Mouse (Mus musculus) midbrain, embryonic 15.5 days (tissue): ENCODE data around the gene Pnkd. TPM values are rescaled to one million over a fixed set of nuclear protein-coding genes. Genes with fewer than 3 reads are reported as not detected.
"Not testable (repeated sequence)": the region's sequence is repeated elsewhere in the genome, so short reads cannot be mapped to it uniquely, and the experiment has no call there.

Source experiments
- ATAC-seq: fragments of 200-750 bp; cut with Nextera tagmentation; replicated peaks from 2 replicates; pipeline ENCODE4 v1.8.0; 2017; ENCODE audit warnings: moderate TSS enrichment
- H3K27ac ChIP-seq: fragments of 300-500 bp; sonication (generic); 2 replicates; pipeline ENCODE4 v1.5.1; 2015; ENCODE audit warnings: mild to moderate bottlenecking, inconsistent platforms
- H3K27me3 ChIP-seq: fragments of 300-500 bp; sonication (generic); replicated peaks from 2 replicates; pipeline ENCODE4 v1.6.1; 2015; ENCODE audit warnings: inconsistent platforms
- H3K36me3 ChIP-seq: fragments of 300-500 bp; sonication (generic); replicated peaks from 2 replicates; pipeline ENCODE4 v1.6.1; 2015; ENCODE audit warnings: inconsistent platforms
- H3K4me1 ChIP-seq: fragments of 300-500 bp; sonication (generic); 2 replicates; pipeline ENCODE4 v1.6.1; 2015; ENCODE audit warnings: inconsistent platforms
- H3K4me2 ChIP-seq: fragments of 300-500 bp; sonication (generic); 2 replicates; pipeline ENCODE4 v1.6.1; 2015; ENCODE audit warnings: inconsistent platforms, mild to moderate bottlenecking, moderate library complexity
- H3K4me3 ChIP-seq: fragments of 300-500 bp; sonication (generic); 2 replicates; pipeline ENCODE4 v1.5.1; 2015; ENCODE audit warnings: mild to moderate bottlenecking, inconsistent platforms
- H3K9ac ChIP-seq: fragments of 300-500 bp; sonication (generic); 2 replicates; pipeline ENCODE4 v1.6.1; 2015; ENCODE audit warnings: mild to moderate bottlenecking, inconsistent platforms
- H3K9me3 ChIP-seq: fragments of 300-500 bp; sonication (generic); 2 replicates; pipeline ENCODE4 v1.6.1; 2016; ENCODE audit warnings: inconsistent platforms
- WGBS: fragments of 180-500 bp; shearing (Covaris S2); methylation state at CpG from one replicate; pipeline ENCODE4 v1.1.7; 2015; ENCODE audit warnings: mixed read lengths; 5-methylcytosine and 5-hydroxymethylcytosine counted together
- polyA plus RNA-seq: library from polyadenylated mRNA; unstranded; fragments of >200 nt; fragmentation: Nextera tagmentation; extraction: Ambion mirVana; gene quantifications from 2 replicates; pipeline ENCODE4 v1.2.1, GENCODE M21; 2015

The Pnkd gene
- polyA plus RNA-seq, 1 experiment from 2014 or later: 117 TPM

DNA sequence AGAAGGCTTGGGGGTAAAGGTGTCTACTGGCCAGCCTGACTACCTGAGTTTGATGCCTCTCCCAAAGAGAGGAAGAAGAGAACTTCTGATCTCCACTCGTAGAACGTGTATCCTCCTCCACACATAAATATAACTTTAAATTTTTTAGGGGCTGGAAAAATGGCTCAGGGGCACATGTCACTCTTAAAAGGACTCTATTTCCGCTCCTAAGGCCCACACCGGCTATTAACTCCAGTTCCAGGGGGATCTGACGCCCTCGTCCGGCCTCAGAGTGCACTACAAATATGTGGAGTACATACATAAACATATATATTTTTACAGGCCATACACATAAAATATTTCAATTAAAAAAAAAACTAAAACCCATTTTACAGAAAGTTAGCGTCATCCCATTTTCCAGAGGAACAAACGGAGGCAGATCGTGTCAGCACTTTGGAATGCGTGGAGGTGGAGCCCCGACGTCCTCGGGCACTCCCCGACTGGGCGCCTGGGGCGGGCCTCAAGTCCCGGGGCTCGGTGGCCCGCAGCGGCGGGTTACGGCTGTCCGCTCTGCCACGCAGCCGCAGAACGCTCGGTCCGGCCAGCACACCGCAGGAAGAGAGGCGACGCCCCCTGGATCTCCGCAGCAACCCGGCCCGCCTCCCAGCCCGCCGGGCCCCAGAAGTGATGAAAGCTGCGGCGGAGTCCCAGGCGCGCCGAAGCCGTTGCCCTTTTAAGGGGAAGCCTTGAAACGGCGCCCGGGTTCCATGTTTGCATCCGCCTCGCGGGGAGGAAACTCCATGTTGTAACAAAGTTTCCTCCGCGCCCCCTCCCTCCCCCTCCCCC, 106.4 kb downstream of the Pnkd start, which contains the start of gene Ctdsp1:
TSS of gene Ctdsp1 (plus strand) at position 586 of the 825 bp plus-strand sequence.
- peak within 1 kb of the TSS; percentile 74 for H3K9ac ChIP-seq
- peak within 1 kb of the TSS; percentile 96 for H3K4me2 ChIP-seq
- H3K36me3 ChIP-seq: 0 out of 2 replicates have a peak, but pooled peaks cover 4% of the 10 kb centered on the region
- peaks cover 31% of the 10 kb centered on the region for H3K4me1 ChIP-seq
- peak within 1 kb of the TSS; percentile 95 for H3K4me3 ChIP-seq
- peak within 1 kb of the TSS; percentile 80 for H3K27ac ChIP-seq
- 3% methylated on average over 51 of the region's 51 CpGs for WGBS
- H3K27me3 ChIP-seq: peaks cover 14% of the 10 kb centered on the region
- H3K9me3 ChIP-seq: no peaks in the 10 kb centered on the region
- ATAC-seq: peak; percentile 75

- Histone ChIP-seq H3K4me2 (peak overlapping the region; percentile 96), H3K27ac (peak overlapping the region; percentile 80), H3K4me3 (peak overlapping the region; percentile 95), H3K9me3 (no peaks in the 10 kb centered on the region), H3K27me3 (peaks cover 14% of the 10 kb centered on the region), H3K4me1 (peaks cover 28% of the 10 kb centered on the region), H3K9ac (peak overlapping the region; percentile 74), H3K36me3 (0 out of 2 replicates have a peak, but pooled peaks cover 4% of the 10 kb centered on the region)
- ATAC-seq: peak; percentile 43
- under 1% methylated on average over 53 of the region's 63 CpGs for WGBS
Observed at GRCm38 (mm10) chr1:74391844-74392441, 107.2 kb downstream of the Pnkd start.

DNA sequence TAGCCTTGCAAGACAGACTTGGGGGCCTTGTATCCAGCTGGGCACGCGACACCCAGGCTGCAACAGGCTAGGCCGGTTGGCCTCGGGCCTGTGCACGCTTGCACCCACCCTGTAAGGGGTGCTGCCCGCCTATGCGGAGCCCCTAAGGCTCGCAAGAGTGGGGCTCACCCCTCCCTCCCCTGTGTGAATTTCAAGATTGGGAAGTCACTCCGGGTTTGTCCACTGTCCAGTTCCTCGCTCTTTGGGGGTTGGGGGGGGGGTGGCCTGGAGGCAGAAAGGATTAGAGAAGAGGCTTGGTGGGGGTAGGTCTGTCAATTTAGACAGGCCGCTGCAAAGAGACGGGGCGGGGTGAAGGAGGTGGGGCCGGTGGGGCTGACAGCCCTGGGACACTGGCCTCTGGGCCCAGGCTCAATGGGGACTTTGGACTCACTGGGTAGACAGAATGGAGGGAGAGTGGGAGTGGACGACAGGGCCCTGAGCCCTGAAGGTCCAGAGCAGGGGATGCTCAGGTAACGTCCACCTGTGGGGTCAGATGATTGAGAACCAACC, 107.8 kb downstream of the Pnkd start:
- H3K36me3 ChIP-seq: 0 out of 2 replicates have a peak, but pooled peaks cover 4% of the 10 kb centered on the region
- H3K9me3 ChIP-seq: no peaks in the 10 kb centered on the region
- H3K4me2 ChIP-seq: peak overlapping the region; percentile 96
- H3K4me3 ChIP-seq: peak overlapping the region; percentile 95
- peak overlapping the region; percentile 80; the same call in 1 of the 2 replicates for H3K27ac ChIP-seq
- peak overlapping the region; percentile 74 for H3K9ac ChIP-seq
- WGBS: 3% methylated on average over 16 of the region's 16 CpGs
- peaks cover 28% of the 10 kb centered on the region for H3K4me1 ChIP-seq
- peak; percentile 38 for ATAC-seq
- H3K27me3 ChIP-seq: peaks cover 14% of the 10 kb centered on the region

GRCm38 (mm10) chr1:74393010-74393409, 108.3 kb downstream of the Pnkd start:
- H3K4me3 ChIP-seq: peak overlapping the region; percentile 95
- no peak overlapping the region for H3K27ac ChIP-seq
- peak overlapping the region; percentile 96 for H3K4me2 ChIP-seq
- H3K9ac ChIP-seq: no peak overlapping the region; the same call in 1 of the 2 replicates
- ATAC-seq: no peak
- H3K36me3 ChIP-seq: 0 out of 2 replicates have a peak, but pooled peaks cover 4% of the 10 kb centered on the region
- peaks cover 14% of the 10 kb centered on the region for H3K27me3 ChIP-seq
- peaks cover 31% of the 10 kb centered on the region for H3K4me1 ChIP-seq
- WGBS: 39% methylated on average over 7 of the region's 7 CpGs
- H3K9me3 ChIP-seq: no peaks in the 10 kb centered on the region

- H3K36me3 ChIP-seq: 0 out of 2 replicates have a peak, but pooled peaks cover 4% of the 10 kb centered on the region
- no peak overlapping the region for H3K9ac ChIP-seq
- 92% methylated on average over 9 of the region's 9 CpGs for WGBS
- ATAC-seq: no peak
- no peak overlapping the region for H3K4me3 ChIP-seq
- H3K27me3 ChIP-seq: peaks cover 10% of the 10 kb centered on the region
- H3K27ac ChIP-seq: no peak overlapping the region
- peaks cover 31% of the 10 kb centered on the region for H3K4me1 ChIP-seq
- no peak overlapping the region for H3K4me2 ChIP-seq
- no peaks in the 10 kb centered on the region for H3K9me3 ChIP-seq
Observed at GRCm38 (mm10) chr1:74393697-74394096, 109.0 kb downstream of the Pnkd start.

DNA sequence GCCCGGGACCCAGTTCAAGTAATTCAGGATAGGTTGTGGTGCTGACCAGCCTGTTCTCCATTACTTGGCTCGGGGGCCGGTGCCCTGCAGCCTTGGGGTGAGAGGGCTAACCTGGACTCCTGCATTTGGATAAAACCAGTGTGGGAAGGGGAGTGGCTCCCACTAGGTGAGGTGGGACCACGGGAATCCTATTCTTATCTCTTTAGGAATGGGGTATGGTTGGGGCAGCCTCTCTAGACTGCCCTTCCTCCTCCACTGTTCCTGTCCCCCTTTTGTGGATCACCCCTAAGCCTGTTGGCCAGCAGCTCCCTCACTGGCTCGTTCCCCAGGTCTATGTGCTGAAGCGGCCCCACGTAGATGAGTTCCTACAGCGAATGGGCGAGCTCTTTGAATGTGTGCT, 109.6 kb downstream of the Pnkd start:
- no peaks in the 10 kb centered on the region for H3K9me3 ChIP-seq
- H3K27me3 ChIP-seq: peaks cover 8% of the 10 kb centered on the region
- no peak overlapping the region for H3K4me2 ChIP-seq
- no peak for ATAC-seq
- H3K9ac ChIP-seq: no peak overlapping the region
- H3K27ac ChIP-seq: no peak overlapping the region
- H3K4me1 ChIP-seq: peaks cover 31% of the 10 kb centered on the region
- WGBS: 95% methylated on average over 9 of the region's 9 CpGs
- H3K36me3 ChIP-seq: 0 out of 2 replicates have a peak, but pooled peaks cover 4% of the 10 kb centered on the region
- H3K4me3 ChIP-seq: no peak overlapping the region

- no peak overlapping the region for H3K9ac ChIP-seq
- H3K27ac ChIP-seq: no peak overlapping the region
- ATAC-seq: no peak
- peaks cover 3% of the 10 kb centered on the region for H3K27me3 ChIP-seq
- H3K4me1 ChIP-seq: peaks cover 31% of the 10 kb centered on the region
- no peaks in the 10 kb centered on the region for H3K9me3 ChIP-seq
- no peak overlapping the region for H3K4me3 ChIP-seq
- H3K36me3 ChIP-seq: 0 out of 2 replicates have a peak, but pooled peaks cover 4% of the 10 kb centered on the region
- no peak overlapping the region for H3K4me2 ChIP-seq
- WGBS: 91% methylated on average over 15 of the region's 15 CpGs
Observed at GRCm38 (mm10) chr1:74394858-74395257, 110.1 kb downstream of the Pnkd start.

- Histone ChIP-seq H3K4me2 (no peak overlapping the region), H3K9me3 (no peaks in the 10 kb centered on the region), H3K36me3 (0 out of 2 replicates have a peak, but pooled peaks cover 4% of the 10 kb centered on the region), H3K27ac (no peak overlapping the region), H3K4me1 (peaks cover 27% of the 10 kb centered on the region), H3K27me3 (peaks cover 3% of the 10 kb centered on the region; the same call in 1 of the 2 replicates), H3K4me3 (no peak overlapping the region), H3K9ac (no peak overlapping the region)
- 87% methylated on average over 13 of the region's 13 CpGs for WGBS
- no peak for ATAC-seq
Observed at GRCm38 (mm10) chr1:74395290-74395689, 110.6 kb downstream of the Pnkd start.

- Histone ChIP-seq H3K4me3 (peak overlapping the region; percentile 52), H3K4me2 (peak overlapping the region; percentile 92), H3K27ac (0 out of 2 replicates have a peak overlapping the region, but pooled peaks have one; percentile 65), H3K4me1 (peaks cover 22% of the 10 kb centered on the region)
- not testable (repeated sequence) for H3K9ac ChIP-seq, H3K27me3 ChIP-seq, ATAC-seq, H3K36me3 ChIP-seq, H3K9me3 ChIP-seq
- 10% methylated on average over 12 of the region's 12 CpGs for WGBS
Observed at GRCm38 (mm10) chr1:74396456-74397222, 111.9 kb downstream of the Pnkd start.

DNA sequence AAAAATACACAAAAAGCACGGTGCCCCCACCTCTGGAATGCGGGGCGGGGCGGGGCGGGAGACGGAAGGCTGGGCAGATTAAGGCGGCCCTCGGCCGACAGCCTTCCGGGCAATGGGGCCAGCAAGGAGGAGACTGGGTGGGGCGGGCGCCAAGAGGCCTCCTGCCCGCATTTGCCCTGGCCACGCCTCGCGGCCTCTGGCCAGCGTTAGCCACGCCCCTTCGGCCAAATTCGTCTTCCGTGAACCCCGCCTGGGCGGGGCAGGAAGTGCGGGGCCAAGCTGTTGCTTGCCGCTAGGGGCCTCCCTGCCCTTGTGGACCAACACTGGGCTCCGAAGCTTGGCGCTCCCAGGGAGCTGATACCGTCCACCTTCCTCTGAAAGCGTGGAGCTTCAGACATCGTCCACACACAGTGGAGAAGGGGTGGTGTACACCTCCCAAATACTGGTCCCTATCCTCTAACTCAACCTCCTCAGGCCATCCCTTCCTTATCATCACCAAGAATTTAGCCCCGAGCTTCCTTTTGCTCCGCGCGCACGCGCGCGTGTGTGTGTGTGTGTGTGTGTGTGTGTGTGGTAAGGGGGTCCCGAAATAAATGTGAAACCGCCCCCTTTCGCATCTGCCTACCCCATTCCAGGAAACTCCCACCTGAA, 112.7 kb downstream of the Pnkd start:
- Histone ChIP-seq H3K4me2 (peak overlapping the region; percentile 92), H3K9me3 (no peaks in the 10 kb centered on the region)
- WGBS: under 1% methylated on average over 40 of the region's 41 CpGs

GRCm38 (mm10) chr1:74397919-74398451, 113.3 kb downstream of the Pnkd start:
- peak overlapping the region; percentile 92 for H3K4me2 ChIP-seq
- H3K27ac ChIP-seq: peak overlapping the region; percentile 65; the same call in 1 of the 2 replicates
- 2% methylated on average over 11 of the region's 11 CpGs for WGBS
- H3K27me3 ChIP-seq: no peaks in the 10 kb centered on the region
- peak overlapping the region; percentile 52 for H3K4me3 ChIP-seq
- no peaks in the 10 kb centered on the region for H3K9me3 ChIP-seq
- H3K36me3 ChIP-seq: 0 out of 2 replicates have a peak, but pooled peaks cover 4% of the 10 kb centered on the region
- no peak; the same call in none of the 2 replicates for ATAC-seq
- peak overlapping the region; percentile 41 for H3K9ac ChIP-seq
- H3K4me1 ChIP-seq: peaks cover 12% of the 10 kb centered on the region

More for the DNA sequence above, 112.7 kb downstream of the Pnkd start:
- Histone ChIP-seq H3K27ac (peak overlapping the region; percentile 65), H3K36me3 (0 out of 2 replicates have a peak, but pooled peaks cover 4% of the 10 kb centered on the region), H3K4me3 (peak overlapping the region; percentile 52), H3K27me3 (no peaks in the 10 kb centered on the region), H3K9ac (peak overlapping the region; percentile 41), H3K4me1 (peaks cover 18% of the 10 kb centered on the region)
- ATAC-seq: peak; percentile 85
